Mouse (Mus musculus) cerebellum, postnatal 14 days (tissue): ENCODE data around the gene Srsf9.
"Not testable (repeated sequence)": the region's sequence is repeated elsewhere in the genome, so short reads cannot be mapped to it uniquely, and the experiment has no call there.

Experiments
- DNase-seq, 2 experiments: peaks; one replicate each; pipeline ENCODE4 v3.0.0; 2021; ENCODE audit warnings: mixed read lengths in 2 of 2

The Srsf9 gene

DNA sequence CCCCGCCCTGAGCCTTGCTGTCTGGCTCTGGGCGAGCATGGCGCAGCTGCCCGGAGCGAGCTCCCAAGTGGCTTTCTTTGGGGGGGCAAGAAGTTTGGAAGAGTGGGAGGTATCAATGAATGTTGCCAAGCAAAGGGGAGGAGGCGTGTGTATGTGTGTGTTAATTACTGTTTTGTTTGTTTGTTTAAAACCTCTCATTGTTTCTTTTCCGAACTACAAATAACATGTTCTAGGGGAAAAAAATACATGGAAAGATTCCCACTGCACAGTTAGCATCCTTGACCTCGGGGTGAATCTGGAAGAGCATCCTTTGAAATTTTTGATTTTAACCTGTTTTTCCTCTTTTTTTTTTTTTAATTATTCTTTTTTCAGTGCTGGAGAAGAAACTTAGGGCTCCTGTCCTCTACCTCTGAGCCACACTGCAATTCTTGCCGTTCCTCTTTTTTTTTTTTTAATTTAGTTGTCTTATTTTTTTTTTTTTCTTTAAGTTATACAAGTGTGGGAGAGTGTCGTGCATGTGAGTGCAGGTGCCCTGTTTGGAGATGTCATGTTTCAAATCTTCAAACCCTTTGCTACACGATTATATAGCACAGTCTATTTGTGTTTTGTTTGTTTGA, 47.3 kb downstream of the Srsf9 start:
- no peak for DNase-seq

DNA sequence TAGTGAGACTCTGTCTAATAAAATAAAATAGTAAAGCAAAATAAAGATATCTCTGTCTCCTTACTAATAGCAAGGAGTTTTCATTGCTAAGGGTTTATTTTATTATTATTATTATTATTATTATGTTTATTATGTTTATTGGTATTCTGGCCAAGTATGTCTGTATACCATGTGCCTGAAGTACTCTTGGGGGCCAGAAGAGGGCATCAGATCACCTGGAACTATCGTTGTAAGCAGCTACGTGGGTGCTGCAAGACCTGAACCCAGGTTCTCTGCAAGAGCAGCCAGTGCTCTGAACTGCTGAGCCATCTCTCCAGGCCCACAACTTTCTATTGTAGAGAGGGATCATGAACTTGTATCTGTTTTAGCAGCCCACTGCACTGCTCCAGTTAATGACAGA, 48.5 kb downstream of the Srsf9 start:
- DNase-seq: peak in 1 of 2 experiments; percentile 23

DNA sequence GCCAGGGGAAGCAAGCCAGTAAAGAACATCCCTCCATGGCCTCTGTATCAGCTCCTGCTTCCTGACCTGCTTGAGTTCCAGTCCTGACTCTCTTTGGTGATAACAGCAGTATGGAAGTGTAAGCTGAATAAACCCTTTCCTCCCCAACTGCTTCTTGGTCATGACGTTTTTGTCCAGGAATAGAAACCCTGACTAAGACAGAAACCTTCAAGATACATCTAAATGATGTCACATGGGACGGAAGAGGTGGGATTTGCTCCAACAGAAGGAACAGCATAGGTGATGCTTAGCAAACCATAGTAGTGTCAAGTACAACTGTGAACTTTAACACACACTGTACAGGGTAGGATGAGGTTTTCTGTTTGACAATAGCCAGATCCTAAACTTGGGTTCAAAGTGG, 51.9 kb downstream of the Srsf9 start:
- DNase-seq: not testable (repeated sequence)
